Mouse (Mus musculus): Measurements from ENCODE around the gene Dmgdh. TPM values are rescaled to one million over a fixed set of nuclear protein-coding genes. Genes with fewer than 3 reads are reported as not detected.

The Dmgdh gene
- polyA plus RNA-seq, 1 experiment = not detected

DNA sequence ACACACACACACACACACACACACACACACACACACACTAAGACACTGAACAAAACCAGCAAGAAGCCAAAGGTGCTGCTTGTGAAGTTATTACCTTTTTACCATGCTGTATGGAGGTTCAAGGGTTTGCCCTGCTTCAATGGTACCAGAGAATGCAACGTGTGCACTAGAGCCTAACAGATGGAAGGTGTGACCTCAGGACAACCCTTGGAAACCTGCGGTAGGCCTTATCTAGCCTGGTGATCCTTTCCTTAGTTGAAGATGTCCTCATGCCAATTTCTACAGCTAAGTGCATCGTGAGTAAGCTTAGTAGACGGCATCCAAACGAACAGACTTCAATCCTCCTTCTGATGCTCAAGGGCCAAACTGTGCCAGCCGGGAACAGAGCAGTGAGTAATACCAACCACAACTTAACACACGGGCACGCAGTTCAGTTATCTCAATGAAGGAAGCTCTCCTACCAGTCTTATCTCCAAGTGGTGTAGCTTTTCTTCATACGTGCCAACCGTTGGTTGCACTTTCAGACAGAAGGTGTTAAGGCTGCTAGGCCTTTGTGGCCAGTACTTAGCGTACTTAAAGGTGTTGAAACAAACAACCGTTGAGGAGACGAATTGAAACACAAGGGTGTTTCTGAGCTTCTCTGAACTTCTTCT is 90.2 kb downstream of the Dmgdh start:
- no peaks in the 10 kb centered on the region for H3K36me3 ChIP-seq (ENCODE audit: control insufficient read depth, insufficient read depth, low read length)
- peak overlapping the region; percentile 1; the same call in 1 of the 2 replicates for H3K27ac ChIP-seq (ENCODE audit: insufficient read depth, low read length)
- H3K4me1 ChIP-seq (ENCODE audit: control insufficient read depth, insufficient read depth, insufficient read length) = no peaks in the 10 kb centered on the region; the same call in 1 of the 2 replicates
- H3K4me3 ChIP-seq (ENCODE audit: extremely low read depth, insufficient read depth, insufficient read length) = no peak overlapping the region
- no peaks in the 10 kb centered on the region for H3K27me3 ChIP-seq (ENCODE audit: control insufficient read depth, insufficient read depth, low read length)
- 76% methylated on average over 13 of the region's 13 CpGs for WGBS
- TF ChIP-seq CTCF (IDR thresholded peaks at IDR 0.05; ENCODE audit: extremely low read depth, insufficient read depth, insufficient read length, insufficient replicate concordance) (no peak), POLR2A (IDR thresholded peaks at IDR 0.05; ENCODE audit: low read depth, low read length) (no peak)
- DNase-seq (ENCODE audit: low read depth in 1 of 2, low spot score in 2 of 2) = no peak

DNA sequence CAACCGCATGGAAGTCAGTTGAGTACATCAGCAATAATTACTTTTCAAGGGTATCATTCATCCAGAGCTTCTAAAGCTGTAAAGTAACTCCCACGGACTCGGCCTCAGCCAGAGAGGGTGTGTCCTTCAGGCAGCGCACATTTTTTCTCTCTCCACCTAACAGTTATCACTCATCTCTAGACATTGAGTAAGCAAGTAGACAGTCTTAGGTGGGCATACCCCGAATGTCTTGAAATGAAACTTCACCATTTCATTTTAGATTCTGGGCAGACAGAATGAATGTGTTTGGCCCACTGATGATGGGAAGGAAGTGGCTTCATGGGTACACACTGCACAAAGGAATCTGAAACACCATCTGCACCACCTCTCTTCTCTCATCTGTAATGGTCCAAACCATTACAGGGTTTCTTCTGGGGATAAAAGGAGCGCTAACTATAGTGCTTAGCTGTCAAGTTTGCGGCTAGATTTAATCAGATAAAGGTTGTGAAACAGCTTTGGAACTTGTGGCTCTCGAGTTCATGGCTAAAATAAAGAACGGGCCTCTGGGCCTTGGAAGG is 96.9 kb downstream of the Dmgdh start:
- peak overlapping the region; percentile 79 for H3K27ac ChIP-seq (ENCODE audit: insufficient read depth, low read length)

DNA sequence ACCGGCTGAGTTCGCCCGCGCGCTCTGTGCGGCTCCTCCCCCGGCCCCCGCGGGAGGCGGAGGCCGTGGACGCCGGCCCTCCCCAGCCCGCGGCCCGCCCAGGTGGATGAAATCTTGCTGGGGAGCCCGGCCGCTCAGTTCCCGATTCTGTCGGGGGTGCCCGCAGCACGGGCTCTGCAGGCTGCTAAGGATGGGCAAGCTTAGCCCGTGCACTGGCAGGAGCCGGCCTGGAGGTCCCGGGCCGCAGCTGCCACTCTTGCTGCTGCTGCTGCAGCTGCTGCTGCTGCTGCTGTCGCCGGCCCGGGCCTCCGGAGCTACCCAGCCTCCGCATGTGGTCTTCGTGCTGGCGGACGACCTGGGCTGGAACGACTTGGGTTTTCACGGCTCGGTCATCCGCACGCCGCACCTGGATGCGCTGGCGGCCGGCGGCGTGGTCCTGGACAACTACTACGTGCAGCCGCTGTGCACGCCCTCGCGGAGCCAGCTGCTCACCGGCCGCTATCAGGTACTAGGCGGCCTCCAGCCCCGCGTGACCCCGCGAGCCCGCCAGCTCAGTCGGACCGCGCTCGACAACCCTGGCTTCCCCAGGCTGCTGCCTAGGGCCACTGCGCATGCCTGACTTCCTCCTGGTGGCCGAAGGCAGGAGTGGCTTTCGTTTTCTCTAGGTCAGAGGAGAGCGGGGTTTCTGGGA is 97.5 kb downstream of the Dmgdh start, which contains the start of gene Arsb:
Arsb (plus strand) TSS at position 43 of the 691 bp plus-strand sequence.
- DNase-seq (ENCODE audit: low read depth in 1 of 2, low spot score in 2 of 2) = peak; percentile 51 to 80
- Histone ChIP-seq H3K4me1 (ENCODE audit: control insufficient read depth, insufficient read depth, insufficient read length) (peaks cover 7% of the 10 kb centered on the region; the same call in 1 of the 2 replicates), H3K27ac (ENCODE audit: insufficient read depth, low read length) (peak within 1 kb of the TSS; percentile 79), H3K36me3 (ENCODE audit: control insufficient read depth, insufficient read depth, low read length) (no peaks in the 10 kb centered on the region), H3K4me3 (ENCODE audit: extremely low read depth, insufficient read depth, insufficient read length) (peak within 1 kb of the TSS; percentile 80), H3K27me3 (ENCODE audit: control insufficient read depth, insufficient read depth, low read length) (no peaks in the 10 kb centered on the region)
- TF ChIP-seq POLR2A (IDR thresholded peaks at IDR 0.05; ENCODE audit: low read depth, low read length) (peak; percentile 61), CTCF (IDR thresholded peaks at IDR 0.05; ENCODE audit: extremely low read depth, insufficient read depth, insufficient read length, insufficient replicate concordance) (peak; percentile 59; the same call in 1 of the 2 replicates)
- under 1% methylated on average over 66 of the region's 66 CpGs for WGBS

More for the DNA sequence above, 96.9 kb downstream of the Dmgdh start:
- DNase-seq (ENCODE audit: low read depth in 1 of 2, low spot score in 2 of 2) = no peak
- Histone ChIP-seq H3K4me1 (ENCODE audit: control insufficient read depth, insufficient read depth, insufficient read length) (peaks cover 7% of the 10 kb centered on the region; the same call in 1 of the 2 replicates), H3K27me3 (ENCODE audit: control insufficient read depth, insufficient read depth, low read length) (no peaks in the 10 kb centered on the region), H3K36me3 (ENCODE audit: control insufficient read depth, insufficient read depth, low read length) (no peaks in the 10 kb centered on the region), H3K4me3 (ENCODE audit: extremely low read depth, insufficient read depth, insufficient read length) (peak overlapping the region; percentile 80)
- no peak for TF ChIP-seq CTCF (IDR thresholded peaks at IDR 0.05; ENCODE audit: extremely low read depth, insufficient read depth, insufficient read length, insufficient replicate concordance)
- no peak for TF ChIP-seq POLR2A (IDR thresholded peaks at IDR 0.05; ENCODE audit: low read depth, low read length)
- 13% methylated on average over 9 of the region's 9 CpGs for WGBS

DNA sequence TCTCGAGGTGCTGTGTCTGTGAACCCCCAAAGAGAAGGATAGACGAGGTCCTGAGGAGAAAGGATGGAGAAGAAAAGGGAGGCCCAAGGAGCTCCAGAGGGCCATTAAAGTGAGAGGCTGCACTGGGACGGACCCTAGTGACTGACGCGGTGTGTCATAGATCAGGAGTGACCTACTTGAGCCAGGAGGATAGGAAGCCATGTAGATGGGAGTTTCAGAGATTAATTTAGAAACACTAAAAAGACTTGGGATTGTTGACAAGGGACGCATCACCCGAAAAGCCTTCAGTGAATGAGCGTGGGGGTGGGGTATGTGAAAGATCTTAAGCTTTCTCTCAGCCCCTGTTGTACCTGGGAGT is 98.0 kb downstream of the Dmgdh start:
- Histone ChIP-seq H3K4me1 (ENCODE audit: control insufficient read depth, insufficient read depth, insufficient read length) (peaks cover 7% of the 10 kb centered on the region; the same call in 1 of the 2 replicates), H3K36me3 (ENCODE audit: control insufficient read depth, insufficient read depth, low read length) (no peaks in the 10 kb centered on the region), H3K4me3 (ENCODE audit: extremely low read depth, insufficient read depth, insufficient read length) (peak overlapping the region; percentile 80), H3K27me3 (ENCODE audit: control insufficient read depth, insufficient read depth, low read length) (no peaks in the 10 kb centered on the region), H3K27ac (ENCODE audit: insufficient read depth, low read length) (peak overlapping the region; percentile 79)
- DNase-seq (ENCODE audit: low read depth in 1 of 2, low spot score in 2 of 2) = no peak
- no peak for TF ChIP-seq POLR2A (IDR thresholded peaks at IDR 0.05; ENCODE audit: low read depth, low read length)
- TF ChIP-seq CTCF (IDR thresholded peaks at IDR 0.05; ENCODE audit: extremely low read depth, insufficient read depth, insufficient read length, insufficient replicate concordance) = no peak
- WGBS = 11% methylated on average over 8 of the region's 8 CpGs

DNA sequence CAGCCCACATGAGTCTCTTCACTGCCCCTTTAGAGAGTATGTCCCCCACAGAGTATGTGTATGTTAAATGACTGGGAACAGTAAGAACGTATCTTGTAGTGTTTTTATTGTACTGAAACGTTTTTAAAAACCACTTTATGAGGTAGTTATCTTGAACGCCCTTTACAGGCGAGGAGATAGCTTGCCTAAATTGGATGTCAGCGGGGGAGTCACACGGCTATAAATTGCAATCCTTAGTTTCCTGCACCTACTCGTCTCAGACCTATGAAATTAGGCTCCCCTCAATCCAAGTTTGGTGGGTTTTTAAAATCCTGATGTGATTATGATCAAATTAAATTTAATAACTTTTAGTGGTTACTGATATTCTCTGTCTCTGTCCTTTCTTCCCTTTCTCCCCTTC is 98.6 kb downstream of the Dmgdh start:
- no peak for DNase-seq (ENCODE audit: low read depth in 1 of 2, low spot score in 2 of 2)

DNA sequence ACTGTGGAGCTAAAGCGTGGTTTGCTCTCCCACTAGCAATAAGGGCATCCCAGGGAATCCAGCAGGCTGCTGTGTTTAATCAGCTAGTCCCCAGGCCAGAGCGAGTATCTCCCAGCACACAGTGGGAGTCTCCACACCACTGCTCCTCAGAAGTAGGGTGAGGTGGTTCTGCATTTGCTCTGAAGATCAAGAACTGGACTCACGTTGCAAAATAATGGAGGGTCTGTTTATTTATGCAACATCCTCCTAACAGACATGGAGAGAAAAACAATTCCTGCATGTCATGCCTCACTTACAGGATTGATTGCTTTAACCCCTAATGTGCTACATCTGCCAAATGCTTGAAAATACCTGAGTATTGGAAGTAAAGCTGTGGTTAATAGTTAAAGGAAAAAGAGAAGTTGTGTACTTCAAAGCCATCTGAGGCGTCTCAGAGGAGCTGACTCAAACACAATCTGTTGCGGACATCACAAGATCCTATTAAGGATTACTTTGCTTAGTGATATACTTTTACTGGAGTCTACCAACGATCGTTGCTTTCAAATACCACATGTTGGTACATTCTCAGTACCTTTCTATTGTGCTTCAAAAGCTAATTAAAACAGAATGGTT is 99.6 kb downstream of the Dmgdh start:
- 63% methylated on average over 7 of the region's 7 CpGs for WGBS
- Histone ChIP-seq H3K27me3 (ENCODE audit: control insufficient read depth, insufficient read depth, low read length) (no peaks in the 10 kb centered on the region), H3K4me1 (ENCODE audit: control insufficient read depth, insufficient read depth, insufficient read length) (peaks cover 7% of the 10 kb centered on the region; the same call in 1 of the 2 replicates), H3K27ac (ENCODE audit: insufficient read depth, low read length) (no peak overlapping the region), H3K36me3 (ENCODE audit: control insufficient read depth, insufficient read depth, low read length) (no peaks in the 10 kb centered on the region), H3K4me3 (ENCODE audit: extremely low read depth, insufficient read depth, insufficient read length) (no peak overlapping the region)
- TF ChIP-seq CTCF (IDR thresholded peaks at IDR 0.05; ENCODE audit: extremely low read depth, insufficient read depth, insufficient read length, insufficient replicate concordance) (no peak), POLR2A (IDR thresholded peaks at IDR 0.05; ENCODE audit: low read depth, low read length) (no peak)
- DNase-seq (ENCODE audit: low read depth in 1 of 2, low spot score in 2 of 2) = no peak

More for the DNA sequence above, 98.6 kb downstream of the Dmgdh start:
- TF ChIP-seq CTCF (IDR thresholded peaks at IDR 0.05; ENCODE audit: extremely low read depth, insufficient read depth, insufficient read length, insufficient replicate concordance) (no peak), POLR2A (IDR thresholded peaks at IDR 0.05; ENCODE audit: low read depth, low read length) (no peak)
- 71% methylated on average over 7 of the region's 7 CpGs for WGBS
- Histone ChIP-seq H3K36me3 (ENCODE audit: control insufficient read depth, insufficient read depth, low read length) (no peaks in the 10 kb centered on the region), H3K4me3 (ENCODE audit: extremely low read depth, insufficient read depth, insufficient read length) (no peak overlapping the region), H3K4me1 (ENCODE audit: control insufficient read depth, insufficient read depth, insufficient read length) (peaks cover 7% of the 10 kb centered on the region; the same call in 1 of the 2 replicates), H3K27ac (ENCODE audit: insufficient read depth, low read length) (no peak overlapping the region), H3K27me3 (ENCODE audit: control insufficient read depth, insufficient read depth, low read length) (no peaks in the 10 kb centered on the region)
